Mouse (Mus musculus) central nervous system, embryonic 11.5 days (tissue): ENCODE data around the gene Tmem106c. TPM values are rescaled to one million over a fixed set of nuclear protein-coding genes. Genes with fewer than 3 reads are reported as not detected.

Experiments used
- polyA plus RNA-seq: library from polyadenylated mRNA; depleted of rRNA; stranded (reverse); fragments of >200 nt; gene quantifications from 2 replicates; pipeline ENCODE4 v1.2.3, GENCODE M21; 2012; rRNA removed

Tmem106c gene
- polyA plus RNA-seq = 29.1 and 40.5 TPM in 2 replicates

GRCm38 (mm10) chr15:97963989-97964835 lies at the start of gene Tmem106c:
Tmem106c (plus strand) TSS chr15:97964200.

GRCm38 (mm10) chr15:98003822-98004739 lies 40.1 kb downstream of the Tmem106c start, which contains the start of gene Col2a1:
Col2a1 (minus strand) TSS chr15:98004695.

Other genes with a start within 250 kb of the Tmem106c start
- gene Endou, start 232.9 kb upstream of the Tmem106c start, polyA plus RNA-seq = 0.06 and 0.24 TPM in 2 replicates
- gene Rapgef3, start 196.2 kb upstream of the Tmem106c start, polyA plus RNA-seq = 7.7 and 16.0 TPM in 2 replicates
- 14.2 and 17.0 TPM in 2 replicates for gene Slc48a1, start 185.7 kb upstream of the Tmem106c start, polyA plus RNA-seq
- 43.0 and 53.8 TPM in 2 replicates for gene Hdac7, start 119.7 kb upstream of the Tmem106c start, polyA plus RNA-seq
- gene Vdr, start 53.6 kb upstream of the Tmem106c start, polyA plus RNA-seq = 0.30 and 0.46 TPM in 2 replicates
- 220 and 226 TPM in 2 replicates for gene Col2a1, start 40.5 kb downstream of the Tmem106c start, polyA plus RNA-seq
- gene Pfkm, start 128.4 kb downstream of the Tmem106c start, polyA plus RNA-seq = 54.5 and 71.3 TPM in 2 replicates
- 29.6 and 35.2 TPM in 2 replicates for gene Senp1, start 129.5 kb downstream of the Tmem106c start, polyA plus RNA-seq
- gene Asb8, start 201.4 kb downstream of the Tmem106c start, polyA plus RNA-seq = 23.4 and 36.6 TPM in 2 replicates
- 5.2 and 8.0 TPM in 2 replicates for gene Ccdc184, start 203.0 kb downstream of the Tmem106c start, polyA plus RNA-seq
- not detected in 2 replicates for gene Olfr288, start 231.3 kb downstream of the Tmem106c start, polyA plus RNA-seq